Mouse (Mus musculus) T-cell, adult 66 days (primary cell): ENCODE measurements around the gene Depp1. TPM values are rescaled to one million over a fixed set of nuclear protein-coding genes. Genes with fewer than 3 reads are reported as not detected.

Source experiments
- total RNA-seq, 2 experiments: library from RNA; stranded (reverse); gene quantifications; 3 replicates in 1 of 2; 4 replicates in 1 of 2; pipeline ENCODE4 v1.2.4; 2023

The Depp1 gene
- total RNA-seq, result not detected

DNA sequence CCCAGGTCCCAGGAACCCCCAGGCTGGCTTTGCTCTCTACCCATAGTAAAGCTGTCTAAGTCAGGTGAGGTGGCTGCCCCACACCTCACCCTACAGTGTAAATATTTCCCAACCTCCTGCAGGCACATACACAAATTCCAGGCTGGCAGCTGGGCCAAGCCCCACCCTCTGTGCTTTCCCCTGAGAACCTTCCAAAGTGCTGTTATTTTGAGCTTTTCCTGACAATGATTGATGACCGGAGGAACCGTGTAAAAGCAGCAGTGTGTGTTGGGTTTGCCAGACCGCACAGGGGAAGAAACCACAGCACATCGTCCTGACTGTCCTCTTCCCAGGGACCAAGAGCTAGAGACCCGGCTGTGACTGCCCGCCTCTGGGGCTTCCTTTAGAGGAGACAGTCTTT lies at the start of gene Depp1:
Gene Depp1, plus strand, starts transcription at position 204 of the 400 bp plus-strand sequence.

DNA sequence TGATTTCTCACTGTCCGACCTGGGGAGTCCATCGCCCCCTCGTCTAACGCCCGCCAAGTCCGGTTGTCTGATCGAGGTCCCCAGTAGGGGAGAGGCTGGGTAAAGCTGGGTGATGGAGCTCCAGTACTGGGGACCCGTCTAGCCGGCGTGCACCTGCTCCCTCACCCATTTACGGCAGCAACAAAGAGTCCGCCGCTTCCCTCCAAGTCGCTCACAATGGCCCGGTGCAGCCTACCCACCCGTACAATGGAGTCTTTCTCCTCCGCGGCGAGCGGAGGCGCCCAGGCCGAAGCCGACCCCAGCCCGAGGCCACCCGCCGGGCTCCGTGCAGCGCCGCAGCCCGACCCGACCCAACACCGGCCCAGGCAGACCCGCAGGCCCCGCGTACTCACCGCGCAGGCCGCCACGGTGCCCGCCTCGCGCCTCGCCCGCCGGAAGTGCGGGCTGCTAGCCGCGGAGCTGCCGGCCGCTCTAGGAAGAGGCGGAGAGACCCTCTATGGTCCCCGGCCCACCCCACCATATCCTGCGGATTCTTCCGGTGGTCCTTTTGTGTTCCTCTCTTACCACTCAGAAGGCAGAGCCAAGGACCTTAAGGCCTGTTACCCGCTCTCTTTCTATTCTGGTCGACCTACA lies 21.8 kb upstream of the Depp1 start, which contains the start of gene Zfp422:
Gene Zfp422, minus strand, starts transcription at position 461 of the 633 bp plus-strand sequence.

GRCm38 (mm10) chr6:116673471-116674282 lies 23.3 kb downstream of the Depp1 start, which contains the start of gene Rassf4:
TSS of gene Rassf4 (minus strand) at chr6:116673952.

Other genes starting within 250 kb of the Depp1 start
- under 1 TPM in 1 of 2 experiments, not detected in 1; 0.70 TPM for gene Alox5, start 189.4 kb upstream of the Depp1 start, total RNA-seq
- gene Olfr211, start 161.5 kb upstream of the Depp1 start, total RNA-seq, result not detected
- gene Olfr212, start 144.1 kb upstream of the Depp1 start, total RNA-seq, result under 1 TPM in 1 of 2 experiments, not detected in 1; 0.20 TPM
- not detected for gene Olfr213, start 112.2 kb upstream of the Depp1 start, total RNA-seq
- gene Gm5580, start 99.5 kb upstream of the Depp1 start, total RNA-seq, result 1 to 10 TPM; 2.8 to 3.5 TPM
- gene Olfr214, start 96.4 kb upstream of the Depp1 start, total RNA-seq, result not detected
- gene Olfr215, start 66.4 kb upstream of the Depp1 start, total RNA-seq, result not detected
- gene Zfp422, start 21.6 kb upstream of the Depp1 start, total RNA-seq, result 10 to 100 TPM; 20.2 to 24.1 TPM
- gene Rassf4, start 23.3 kb downstream of the Depp1 start, total RNA-seq, result 1 to 10 TPM in 1 of 2 experiments, under 1 TPM in 1; 0.98 to 3.2 TPM
- gene Tmem72, start 66.3 kb downstream of the Depp1 start, total RNA-seq, result under 1 TPM; 0.24 to 0.35 TPM